Mouse (Mus musculus): ENCODE results near the gene Itgb2. TPM values are rescaled to one million over a fixed set of nuclear protein-coding genes. Genes with fewer than 3 reads are reported as not detected.

Gene Itgb2
- polyA plus RNA-seq, 1 experiment from 2014 or later = 1.3 TPM

GRCm38 (mm10) chr10:77606855-77607254, 76.8 kb downstream of the Itgb2 start:
- H3K27me3 ChIP-seq (ENCODE audit: control insufficient read depth, insufficient read depth, low read length) = no peaks in the 10 kb centered on the region
- ATAC-seq (ENCODE audit: low FRiP score, low TSS enrichment) (peak; percentile 1; the same call in 1 of the 2 replicates), DNase-seq (ENCODE audit: low spot score) (no peak)
- WGBS = 26% methylated on average over 7 of the region's 7 CpGs
- H3K4me2 ChIP-seq (replicated peaks; ENCODE audit: low read depth) = peak overlapping the region; percentile 95
- H3K4me1 ChIP-seq (replicated peaks; ENCODE audit: control insufficient read depth, insufficient read depth) = peaks cover 7% of the 10 kb centered on the region; the same call in 1 of the 2 replicates
- H3K9me3 ChIP-seq (ENCODE audit: control insufficient read depth, low read length) = no peaks in the 10 kb centered on the region
- peak overlapping the region; percentile 91 for H3K9ac ChIP-seq (ENCODE audit: low read length)
- H3K27ac ChIP-seq (replicated peaks) = peak overlapping the region; percentile 99
- peak overlapping the region; percentile 64 for H3K4me3 ChIP-seq (ENCODE audit: low read depth, low read length)
- peaks cover 7% of the 10 kb centered on the region; the same call in 1 of the 2 replicates for H3K36me3 ChIP-seq (ENCODE audit: control insufficient read depth, insufficient read depth, low read length)
- TF ChIP-seq CTCF (IDR thresholded peaks at IDR 0.05; ENCODE audit: low read depth) (no peak), EP300 (optimal IDR thresholded peaks at IDR 0.05) (no peak)

GRCm38 (mm10) chr10:77607441-77607840, 77.4 kb downstream of the Itgb2 start:
- H3K4me3 ChIP-seq (ENCODE audit: low read depth, low read length) = peak overlapping the region; percentile 64
- no peaks in the 10 kb centered on the region for H3K27me3 ChIP-seq (ENCODE audit: control insufficient read depth, insufficient read depth, low read length)
- peaks cover 7% of the 10 kb centered on the region; the same call in 1 of the 2 replicates for H3K36me3 ChIP-seq (ENCODE audit: control insufficient read depth, insufficient read depth, low read length)
- ATAC-seq (ENCODE audit: low FRiP score, low TSS enrichment) = no peak
- TF ChIP-seq EP300 (optimal IDR thresholded peaks at IDR 0.05) = no peak
- TF ChIP-seq CTCF (IDR thresholded peaks at IDR 0.05; ENCODE audit: low read depth) = no peak
- H3K9ac ChIP-seq (ENCODE audit: low read length) = peak overlapping the region; percentile 91; the same call in 1 of the 2 replicates
- H3K27ac ChIP-seq (replicated peaks) = peak overlapping the region; percentile 99; the same call in 1 of the 2 replicates
- H3K9me3 ChIP-seq (ENCODE audit: control insufficient read depth, low read length) = no peaks in the 10 kb centered on the region
- peak overlapping the region; percentile 95 for H3K4me2 ChIP-seq (replicated peaks; ENCODE audit: low read depth)
- DNase-seq (ENCODE audit: low spot score) = no peak
- peaks cover 7% of the 10 kb centered on the region; the same call in 1 of the 2 replicates for H3K4me1 ChIP-seq (replicated peaks; ENCODE audit: control insufficient read depth, insufficient read depth)
- WGBS = 48% methylated on average over 5 of the region's 5 CpGs

GRCm38 (mm10) chr10:77608589-77608988, 78.5 kb downstream of the Itgb2 start:
- Histone ChIP-seq H3K9ac (ENCODE audit: low read length) (no peak overlapping the region), H3K27ac (replicated peaks) (no peak overlapping the region), H3K36me3 (ENCODE audit: control insufficient read depth, insufficient read depth, low read length) (peaks cover 13% of the 10 kb centered on the region), H3K4me2 (replicated peaks; ENCODE audit: low read depth) (no peak overlapping the region), H3K9me3 (ENCODE audit: control insufficient read depth, low read length) (no peaks in the 10 kb centered on the region), H3K27me3 (ENCODE audit: control insufficient read depth, insufficient read depth, low read length) (no peaks in the 10 kb centered on the region), H3K4me1 (replicated peaks; ENCODE audit: control insufficient read depth, insufficient read depth) (peaks cover 7% of the 10 kb centered on the region; the same call in 1 of the 2 replicates), H3K4me3 (ENCODE audit: low read depth, low read length) (no peak overlapping the region)
- DNase-seq (ENCODE audit: low spot score) = no peak
- ATAC-seq (ENCODE audit: low FRiP score, low TSS enrichment) = no peak
- WGBS = 82% methylated on average over 8 of the region's 8 CpGs
- TF ChIP-seq CTCF (IDR thresholded peaks at IDR 0.05; ENCODE audit: low read depth) (no peak), EP300 (optimal IDR thresholded peaks at IDR 0.05) (no peak)

GRCm38 (mm10) chr10:77610221-77610961, 80.3 kb downstream of the Itgb2 start:
- ATAC-seq (ENCODE audit: low FRiP score, low TSS enrichment) (no peak), DNase-seq (ENCODE audit: low spot score) (no peak)
- no peaks in the 10 kb centered on the region for H3K27me3 ChIP-seq (ENCODE audit: control insufficient read depth, insufficient read depth, low read length)
- no peak for TF ChIP-seq EP300 (optimal IDR thresholded peaks at IDR 0.05)
- TF ChIP-seq CTCF (IDR thresholded peaks at IDR 0.05; ENCODE audit: low read depth) = no peak
- H3K27ac ChIP-seq (replicated peaks) = no peak overlapping the region
- H3K9ac ChIP-seq (ENCODE audit: low read length) = no peak overlapping the region
- no peak overlapping the region for H3K4me3 ChIP-seq (ENCODE audit: low read depth, low read length)
- H3K36me3 ChIP-seq (ENCODE audit: control insufficient read depth, insufficient read depth, low read length) = peaks cover 13% of the 10 kb centered on the region
- H3K9me3 ChIP-seq (ENCODE audit: control insufficient read depth, low read length) = no peaks in the 10 kb centered on the region
- 74% methylated on average over 8 of the region's 8 CpGs for WGBS
- peaks cover 7% of the 10 kb centered on the region; the same call in 1 of the 2 replicates for H3K4me1 ChIP-seq (replicated peaks; ENCODE audit: control insufficient read depth, insufficient read depth)
- no peak overlapping the region for H3K4me2 ChIP-seq (replicated peaks; ENCODE audit: low read depth)

- WGBS = 54% methylated on average over 3 of the region's 3 CpGs
- TF ChIP-seq EP300 (optimal IDR thresholded peaks at IDR 0.05) (no peak), CTCF (IDR thresholded peaks at IDR 0.05; ENCODE audit: low read depth) (no peak)
- peaks cover 22% of the 10 kb centered on the region for H3K36me3 ChIP-seq (ENCODE audit: control insufficient read depth, insufficient read depth, low read length)
- no peak overlapping the region for H3K4me2 ChIP-seq (replicated peaks; ENCODE audit: low read depth)
- ATAC-seq (ENCODE audit: low FRiP score, low TSS enrichment) = peak; percentile 79
- H3K4me3 ChIP-seq (ENCODE audit: low read depth, low read length) = no peak overlapping the region
- no peaks in the 10 kb centered on the region for H3K27me3 ChIP-seq (ENCODE audit: control insufficient read depth, insufficient read depth, low read length)
- no peak overlapping the region for H3K9ac ChIP-seq (ENCODE audit: low read length)
- no peaks in the 10 kb centered on the region for H3K9me3 ChIP-seq (ENCODE audit: control insufficient read depth, low read length)
- peak overlapping the region; percentile 69 for H3K27ac ChIP-seq (replicated peaks)
- no peaks in the 10 kb centered on the region for H3K4me1 ChIP-seq (replicated peaks; ENCODE audit: control insufficient read depth, insufficient read depth)
- peak; percentile 73 for DNase-seq (ENCODE audit: low spot score)
These were observed 83.4 kb downstream of the Itgb2 start for GRCm38 (mm10) chr10:77613409-77613808.

Other genes starting within 250 kb of the Itgb2 start
- 5.6 and 6.9 TPM in 2 replicates for gene Adarb1, start 112.0 kb upstream of the Itgb2 start, polyA plus RNA-seq (2015; fragmentation: Nextera tagmentation; extraction: Ambion mirVana)
- 25.2 and 28.8 TPM in 2 replicates for gene Fam207a, start 14.5 kb upstream of the Itgb2 start, polyA plus RNA-seq (2015; fragmentation: Nextera tagmentation; extraction: Ambion mirVana)
- gene Pttg1ip, start 51.5 kb downstream of the Itgb2 start, polyA plus RNA-seq (2015; fragmentation: Nextera tagmentation; extraction: Ambion mirVana) = 278 and 317 TPM in 2 replicates
- gene Sumo3, start 75.8 kb downstream of the Itgb2 start, polyA plus RNA-seq (2015; fragmentation: Nextera tagmentation; extraction: Ambion mirVana) = 232 and 239 TPM in 2 replicates
- gene Gm49325, start 75.9 kb downstream of the Itgb2 start, polyA plus RNA-seq (2015; fragmentation: Nextera tagmentation; extraction: Ambion mirVana) = 12.6 and 17.3 TPM in 2 replicates
- 53.8 and 54.5 TPM in 2 replicates for gene Ube2g2, start 92.0 kb downstream of the Itgb2 start, polyA plus RNA-seq (2015; fragmentation: Nextera tagmentation; extraction: Ambion mirVana)
- 0.67 and 0.74 TPM in 2 replicates for gene Tspear, start 156.3 kb downstream of the Itgb2 start, polyA plus RNA-seq (2015; fragmentation: Nextera tagmentation; extraction: Ambion mirVana)
- gene Gm19402, start 160.5 kb downstream of the Itgb2 start, polyA plus RNA-seq (2015; fragmentation: Nextera tagmentation; extraction: Ambion mirVana) = not detected in 2 replicates
- not detected in 2 replicates for gene Gm9508, start 167.0 kb downstream of the Itgb2 start, polyA plus RNA-seq (2015; fragmentation: Nextera tagmentation; extraction: Ambion mirVana)
- gene Gm10272, start 176.4 kb downstream of the Itgb2 start, polyA plus RNA-seq (2015; fragmentation: Nextera tagmentation; extraction: Ambion mirVana) = not detected in 2 replicates
- 0.18 TPM in 1 of 2 replicates, not detected in the other for gene Gm10024, start 181.2 kb downstream of the Itgb2 start, polyA plus RNA-seq (2015; fragmentation: Nextera tagmentation; extraction: Ambion mirVana)
- gene Gm10142, start 185.6 kb downstream of the Itgb2 start, polyA plus RNA-seq (2015; fragmentation: Nextera tagmentation; extraction: Ambion mirVana) = 0.56 and 0.64 TPM in 2 replicates
- gene Krtap12-1, start 190.3 kb downstream of the Itgb2 start, polyA plus RNA-seq (2015; fragmentation: Nextera tagmentation; extraction: Ambion mirVana) = 3.2 and 4.5 TPM in 2 replicates
- not detected in 2 replicates for gene Gm10100, start 196.2 kb downstream of the Itgb2 start, polyA plus RNA-seq (2015; fragmentation: Nextera tagmentation; extraction: Ambion mirVana)
- gene Gm18596, start 212.4 kb downstream of the Itgb2 start, polyA plus RNA-seq (2015; fragmentation: Nextera tagmentation; extraction: Ambion mirVana) = not detected in 2 replicates
- not detected in 2 replicates for gene Gm9736, start 221.1 kb downstream of the Itgb2 start, polyA plus RNA-seq (2015; fragmentation: Nextera tagmentation; extraction: Ambion mirVana)
- not detected in 2 replicates for gene Gm3233, start 229.4 kb downstream of the Itgb2 start, polyA plus RNA-seq (2015; fragmentation: Nextera tagmentation; extraction: Ambion mirVana)
- gene Gm3238, start 241.1 kb downstream of the Itgb2 start, polyA plus RNA-seq (2015; fragmentation: Nextera tagmentation; extraction: Ambion mirVana) = not detected in 2 replicates
- not detected in 2 replicates for gene Gm7138, start 246.7 kb downstream of the Itgb2 start, polyA plus RNA-seq (2015; fragmentation: Nextera tagmentation; extraction: Ambion mirVana)